Mouse (Mus musculus) testis, adult 2 months (tissue): ENCODE measurements at regions not wholly inside any gene's neighbourhood (a gene's known extent, or its start where the extent isn't known, plus 50 kb on each side); places are given as distances from the start of the nearest gene placed in this dataset.

Experiments used
- CTCF ChIP-seq: fragments of 200-500 bp; IDR thresholded peaks from 2 replicates; pipeline ENCODE4 v1.5.1; 2012; ENCODE audit warnings: low read depth, mild to moderate bottlenecking, inconsistent platforms, low read length, moderate library complexity; ENCODE audit not compliant: control insufficient read depth, insufficient read depth, insufficient replicate concordance
- POLR2A ChIP-seq: fragments of 200-500 bp; IDR thresholded peaks from 2 replicates; pipeline ENCODE4 v1.6.1; 2012; ENCODE audit warnings: low read depth, mild to moderate bottlenecking, inconsistent platforms, low read length, moderate library complexity; ENCODE audit not compliant: control insufficient read depth

DNA sequence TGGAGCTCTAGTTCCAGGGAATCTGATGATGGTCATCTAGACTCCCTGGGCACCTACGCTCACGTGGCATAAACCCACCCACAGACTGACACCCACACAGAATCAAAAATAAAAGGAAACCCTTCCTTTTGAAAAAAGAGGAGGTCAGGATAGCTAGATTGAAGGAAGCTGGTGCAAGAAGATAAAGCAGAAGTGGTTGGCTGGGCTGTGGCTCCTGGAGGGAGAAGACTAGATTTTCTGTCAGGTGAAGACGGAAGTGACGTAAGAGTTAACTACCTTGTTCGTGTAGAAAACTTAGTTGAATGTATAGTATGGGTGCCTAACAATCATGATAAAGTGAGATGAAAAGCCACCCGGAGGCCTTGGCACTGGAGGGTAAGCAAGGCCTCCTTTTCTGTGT is 95.1 kb downstream of the Stk35 start:
- TF ChIP-seq CTCF, result no peak
- no peak for TF ChIP-seq POLR2A
